Mouse (Mus musculus) ES-Bruce4 (cell line): ENCODE data around the gene Sel1l3.

Experiments
- CTCF ChIP-seq: IDR thresholded peaks from one replicate; pipeline ENCODE4 v1.8.1; 2011; ENCODE audit warnings: low read depth, low read length
- POLR2A ChIP-seq: IDR thresholded peaks from one replicate; pipeline ENCODE4 v1.8.1; 2011; ENCODE audit warnings: low read length; ENCODE audit not compliant: insufficient read depth

- TF ChIP-seq CTCF (no peak), POLR2A (no peak)
These were observed 38.5 kb downstream of the Sel1l3 start for GRCm38 (mm10) chr5:53175195-53175594.
